Mouse (Mus musculus) small intestine, adult 2 months (tissue): Measurements from ENCODE around the gene Gata1.

Experiments
- CTCF ChIP-seq: fragments of 200-500 bp; IDR thresholded peaks from 2 replicates; pipeline ENCODE4 v1.5.1; 2012; ENCODE audit warnings: low read depth, mild to moderate bottlenecking, control low read depth, inconsistent platforms, low read length, moderate library complexity, mixed read lengths; ENCODE audit not compliant: insufficient replicate concordance, insufficient read length; ENCODE audit errors: extremely low read depth
- POLR2A ChIP-seq: fragments of 200-500 bp; IDR thresholded peaks from 2 replicates; pipeline ENCODE4 v1.6.1; 2012; ENCODE audit warnings: low read depth, mild to moderate bottlenecking, control low read depth, inconsistent platforms, low read length, moderate library complexity

GRCm38 (mm10) chrX:8024795-8025194, 46.9 kb upstream of the Gata1 start:
- TF ChIP-seq CTCF (no peak), POLR2A (no peak)
